16 mouse cellular contexts compared by ENCODE assay signal in the genomic region with DNA sequence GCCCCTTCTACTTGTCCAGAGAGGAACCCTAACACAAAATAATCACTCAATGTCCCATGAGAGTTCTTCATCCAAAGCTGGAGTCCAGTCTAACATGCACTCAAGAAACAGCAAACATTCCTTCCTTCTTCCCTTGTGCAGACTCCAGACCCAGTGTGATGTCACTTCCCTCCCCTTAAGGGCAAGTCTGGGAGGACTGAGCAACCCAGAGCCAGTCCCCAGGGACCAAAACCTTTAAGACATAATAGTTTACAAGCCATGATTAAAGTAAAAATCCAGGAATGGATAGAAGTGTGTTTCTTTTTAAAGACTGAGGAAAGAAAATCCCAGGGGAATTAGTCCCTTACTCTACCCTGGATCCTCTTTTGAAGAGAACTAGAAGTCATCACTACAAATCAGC. TPM values are rescaled to one million over a fixed set of nuclear protein-coding genes. Genes with fewer than 3 reads are reported as not detected.
DNase-seq lines count a peak whose midpoint lies in the region.
"Had no signal": no experiment of that assay in that cellular context is flagged by ENCODE, and none has a peak within 500 bp of the region (broad histone marks: within the 10 kb centered on the region; RNA-seq: fewer than 3 reads in every experiment).

No protein-coding gene starts in this region.

- peak; percentile 90 for DNase-seq in heart, adult 11 months
- DNase-seq in heart, adult 8-10 months (ENCODE audit: low spot score) = no peak
- DNase-seq in 3T3-L1 (ENCODE audit: low read depth, low spot score) (peak; percentile 55), MN1 (ENCODE audit: low spot score) (peak; percentile 63)
- DNase-seq in yolk sac, embryonic 10.5 days (ENCODE audit: low spot score) = no peak
- DNase-seq in cerebellum, adult 9-10 months = no peak
- DNase-seq: adrenal gland, adult 8-10 months; adrenal gland, postnatal 14 days; adrenal gland, postnatal 36 days; B cell, adult 2 months; cerebellum, adult 11-12 months; cerebellum, adult 2 months; cerebellum, adult 9-11 months; cerebellum, postnatal 14 days; cerebellum, postnatal 36 days; embryo, embryonic 11 days had no signal

RNA-seq across cellular contexts. Expression of gene Gramd1b, which starts 30.5 kb away (rescaled TPM):
- 10 to 100 TPM; 12.8 to 28.0 (median 19.8) TPM for total RNA-seq in heart, adult 8-10 months (2022)

Comparison
In these comparisons a context has a peak if more than half of its experiments do, and no peak if none do; other contexts are left out.
1. DNase-seq: peak in heart, adult 11 months (single experiment), 3T3-L1 (single experiment) and MN1 (single experiment); none in heart, adult 8-10 months (single experiment), yolk sac, embryonic 10.5 days (single experiment) and cerebellum, adult 9-10 months (single experiment).